Mouse (Mus musculus) midbrain, embryonic 11.5 days (tissue): ENCODE measurements around the gene Gm10719. TPM values are rescaled to one million over a fixed set of nuclear protein-coding genes. Genes with fewer than 3 reads are reported as not detected.
"Not testable (repeated sequence)": the region's sequence is repeated elsewhere in the genome, so short reads cannot be mapped to it uniquely, and the experiment has no call there.

ENCODE experiments used
- ATAC-seq: fragments of 200-750 bp; cut with Nextera tagmentation; 2 replicates; pipeline ENCODE4 v1.8.0; 2017; ENCODE audit warnings: moderate TSS enrichment, moderate library complexity; ENCODE audit not compliant: low FRiP score
- DNase-seq: peaks from one replicate; pipeline ENCODE4 v3.0.0; 2015; ENCODE audit warnings: low spot score; ENCODE audit errors: missing footprints
- H3K27ac ChIP-seq: fragments of 300-500 bp; sonication (generic); 2 replicates; pipeline ENCODE4 v1.5.1; 2014; ENCODE audit warnings: low read depth, low read length
- H3K27me3 ChIP-seq: fragments of 300-500 bp; sonication (generic); 2 replicates; pipeline ENCODE4 v1.6.1; 2014; ENCODE audit warnings: mild to moderate bottlenecking, low read length, moderate library complexity, mixed read lengths; ENCODE audit not compliant: control insufficient read depth, insufficient read depth
- H3K36me3 ChIP-seq: fragments of 300-500 bp; sonication (generic); 2 replicates; pipeline ENCODE4 v1.6.1; 2014; ENCODE audit warnings: mild to moderate bottlenecking, low read length, moderate library complexity, mixed read lengths; ENCODE audit not compliant: control insufficient read depth, insufficient read depth
- H3K4me1 ChIP-seq: fragments of 300-500 bp; sonication (generic); 2 replicates; pipeline ENCODE4 v1.6.1; 2014; ENCODE audit warnings: low read length; ENCODE audit not compliant: control insufficient read depth, insufficient read depth
- H3K4me2 ChIP-seq: fragments of 300-500 bp; sonication (generic); 2 replicates; pipeline ENCODE4 v1.6.1; 2014; ENCODE audit warnings: mild to moderate bottlenecking, moderate library complexity
- H3K4me3 ChIP-seq: fragments of 300-500 bp; sonication (generic); 2 replicates; pipeline ENCODE4 v1.5.1; 2014; ENCODE audit warnings: low read depth, low read length
- H3K9ac ChIP-seq: fragments of 300-500 bp; sonication (generic); 2 replicates; pipeline ENCODE4 v1.6.1; 2014; ENCODE audit warnings: low read length
- H3K9me3 ChIP-seq: fragments of 300-500 bp; sonication (generic); 2 replicates; pipeline ENCODE4 v1.6.1; 2016; ENCODE audit warnings: low read length; ENCODE audit not compliant: control insufficient read depth
- WGBS: fragments of 180-500 bp; shearing (Covaris S2); extraction: QIAGEN DNeasy Blood & Tissue Kit; methylation state at CpG from one replicate; pipeline ENCODE4 v1.1.7; 2014; 5-methylcytosine and 5-hydroxymethylcytosine counted together
- polyA plus RNA-seq: library from polyadenylated mRNA; unstranded; fragments of >200 nt; fragmentation: Nextera tagmentation; extraction: Ambion mirVana; gene quantifications from 2 replicates; pipeline ENCODE4 v1.2.1, GENCODE M21; 2014

The Gm10719 gene
- polyA plus RNA-seq, 1 experiment from 2014 or later: 0.29 TPM

GRCm38 (mm10) chr9:3012054-3012621, 5.1 kb upstream of the Gm10719 start:
- DNase-seq, H3K9ac ChIP-seq, H3K4me1 ChIP-seq, H3K36me3 ChIP-seq, ATAC-seq, H3K27me3 ChIP-seq, H3K27ac ChIP-seq, H3K4me2 ChIP-seq, H3K4me3 ChIP-seq, H3K9me3 ChIP-seq: not testable (repeated sequence)
- 91% methylated on average over 2 of the region's 7 CpGs for WGBS

GRCm38 (mm10) chr9:3012733-3013279, 4.4 kb upstream of the Gm10719 start, which contains the start of gene Gm10721:
Gm10721 (plus strand) TSS chr9:3013140.
- H3K27me3 ChIP-seq, H3K9me3 ChIP-seq, DNase-seq, H3K9ac ChIP-seq, H3K4me1 ChIP-seq, H3K4me3 ChIP-seq, H3K4me2 ChIP-seq, H3K27ac ChIP-seq, H3K36me3 ChIP-seq: not testable (repeated sequence)
- no CpG with 5 or more reads among the region's 11 CpGs for WGBS
- ATAC-seq: peak; percentile 58

- H3K4me2 ChIP-seq, H3K27ac ChIP-seq, H3K36me3 ChIP-seq, DNase-seq, H3K4me3 ChIP-seq, ATAC-seq, H3K4me1 ChIP-seq, H3K27me3 ChIP-seq, H3K9ac ChIP-seq, H3K9me3 ChIP-seq: not testable (repeated sequence)
- 55% methylated on average over 4 of the region's 9 CpGs for WGBS
Observed at GRCm38 (mm10) chr9:3015354-3015753, 1.9 kb upstream of the Gm10719 start, which contains the start of gene Gm10720. Gm10720 (plus strand) TSS chr9:3015654.

GRCm38 (mm10) chr9:3015896-3016295, 1.3 kb upstream of the Gm10719 start:
- H3K4me3 ChIP-seq, H3K9ac ChIP-seq, H3K27ac ChIP-seq, H3K27me3 ChIP-seq, ATAC-seq, H3K9me3 ChIP-seq, DNase-seq, H3K4me2 ChIP-seq, H3K4me1 ChIP-seq, H3K36me3 ChIP-seq: not testable (repeated sequence)
- WGBS: 78% methylated on average over 4 of the region's 6 CpGs

- H3K9me3 ChIP-seq, ATAC-seq, H3K36me3 ChIP-seq, H3K4me3 ChIP-seq, H3K4me2 ChIP-seq, H3K4me1 ChIP-seq, H3K9ac ChIP-seq, H3K27ac ChIP-seq, DNase-seq, H3K27me3 ChIP-seq: not testable (repeated sequence)
- 63% methylated on average over 9 of the region's 9 CpGs for WGBS
Observed at GRCm38 (mm10) chr9:3018944-3019343, 1.7 kb downstream of the Gm10719 start.

GRCm38 (mm10) chr9:3019835-3020727, 2.9 kb downstream of the Gm10719 start:
- H3K27me3 ChIP-seq, H3K4me2 ChIP-seq, H3K4me1 ChIP-seq, H3K36me3 ChIP-seq, H3K9ac ChIP-seq, DNase-seq, H3K27ac ChIP-seq, H3K9me3 ChIP-seq, H3K4me3 ChIP-seq: not testable (repeated sequence)
- 75% methylated on average over 11 of the region's 19 CpGs for WGBS
- peak; percentile 60 for ATAC-seq

GRCm38 (mm10) chr9:3022316-3023008, 5.3 kb downstream of the Gm10719 start:
- ATAC-seq, H3K36me3 ChIP-seq, H3K4me2 ChIP-seq, H3K4me1 ChIP-seq, H3K9me3 ChIP-seq, H3K4me3 ChIP-seq, H3K9ac ChIP-seq, H3K27ac ChIP-seq, H3K27me3 ChIP-seq: not testable (repeated sequence)
- 68% methylated on average over 9 of the region's 13 CpGs for WGBS
- DNase-seq: peak; percentile 84

GRCm38 (mm10) chr9:3023312-3023984, 6.2 kb downstream of the Gm10719 start, which contains the start of gene Gm10718:
Gm10718 (plus strand) TSS chr9:3023547.
- 73% methylated on average over 9 of the region's 13 CpGs for WGBS
- not testable (repeated sequence) for H3K36me3 ChIP-seq, H3K9me3 ChIP-seq, H3K9ac ChIP-seq, ATAC-seq, H3K4me2 ChIP-seq, H3K4me1 ChIP-seq, H3K4me3 ChIP-seq, H3K27ac ChIP-seq, H3K27me3 ChIP-seq, DNase-seq
